Mouse (Mus musculus) ES-Bruce4 (cell line): ENCODE measurements around the gene Hdac1.

Source experiments
- CTCF ChIP-seq: IDR thresholded peaks from one replicate; pipeline ENCODE4 v1.8.1; 2011; ENCODE audit warnings: low read depth, low read length
- EP300 ChIP-seq: IDR thresholded peaks from 2 replicates; pipeline ENCODE4 v1.6.1; 2011; ENCODE audit warnings: low read depth, low read length; ENCODE audit not compliant: insufficient read depth
- POLR2A ChIP-seq: IDR thresholded peaks from one replicate; pipeline ENCODE4 v1.8.1; 2011; ENCODE audit warnings: low read length; ENCODE audit not compliant: insufficient read depth

DNA sequence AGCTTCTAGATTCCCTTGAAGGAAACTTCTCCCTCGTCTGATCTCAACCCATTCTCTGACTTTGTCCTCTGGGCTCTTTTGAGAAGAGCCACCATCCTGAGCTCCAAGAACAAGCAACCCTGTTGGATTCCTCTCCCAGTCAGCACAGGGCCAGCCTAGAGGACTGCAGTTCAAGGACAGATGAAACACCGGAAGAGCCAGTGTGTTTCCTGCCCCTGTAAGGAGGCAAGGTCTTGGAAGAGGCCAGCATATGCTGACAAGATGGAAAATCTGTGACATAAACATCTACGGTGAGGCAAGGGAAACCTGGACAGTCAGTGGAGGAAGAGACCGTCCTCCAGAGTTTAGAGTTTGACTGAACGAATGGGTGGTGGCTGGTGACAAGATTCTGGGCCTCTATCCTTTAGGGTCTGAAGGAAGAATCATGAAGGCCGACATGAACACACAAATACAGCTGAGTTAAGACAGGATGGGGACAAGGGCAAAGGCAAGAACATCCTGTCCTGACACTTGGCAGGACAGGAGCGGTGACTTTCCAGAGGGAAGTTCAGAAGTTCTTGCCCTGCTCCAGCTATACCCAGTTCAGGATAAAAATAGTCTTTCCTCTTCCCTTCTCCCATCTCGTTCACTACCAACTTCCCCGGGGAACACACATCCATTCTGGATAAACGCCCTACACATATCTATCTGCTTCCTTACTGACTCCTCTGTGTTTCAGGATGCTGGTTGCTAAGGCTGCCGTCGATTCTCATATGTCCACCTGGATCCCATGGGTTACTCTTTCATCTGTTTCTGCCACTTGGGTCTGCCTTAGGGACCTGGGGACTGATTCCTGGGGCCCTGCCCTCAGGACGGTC, 30.0 kb upstream of the Hdac1 start:
- no peak for TF ChIP-seq POLR2A
- TF ChIP-seq CTCF: no peak
- no peak for TF ChIP-seq EP300
